Mouse (Mus musculus) brain, embryonic 14.5 days (tissue): ENCODE measurements at regions not wholly inside any gene's neighbourhood (a gene's known extent, or its start where the extent isn't known, plus 50 kb on each side); places are given as distances from the start of the nearest gene placed in this dataset.

Experiments
- CTCF ChIP-seq: fragments of 200-500 bp; IDR thresholded peaks from 2 replicates; pipeline ENCODE4 v1.5.1; 2012; ENCODE audit warnings: inconsistent platforms, mild to moderate bottlenecking, moderate library complexity, borderline replicate concordance; ENCODE audit not compliant: insufficient read depth, insufficient read length; ENCODE audit errors: extremely low read depth
- POLR2A ChIP-seq: fragments of 200-500 bp; IDR thresholded peaks from 2 replicates; pipeline ENCODE4 v1.6.1; 2012; ENCODE audit warnings: mild to moderate bottlenecking, inconsistent platforms, borderline replicate concordance; ENCODE audit not compliant: poor library complexity, insufficient read depth, insufficient read length, severe bottlenecking; ENCODE audit errors: extremely low read depth

DNA sequence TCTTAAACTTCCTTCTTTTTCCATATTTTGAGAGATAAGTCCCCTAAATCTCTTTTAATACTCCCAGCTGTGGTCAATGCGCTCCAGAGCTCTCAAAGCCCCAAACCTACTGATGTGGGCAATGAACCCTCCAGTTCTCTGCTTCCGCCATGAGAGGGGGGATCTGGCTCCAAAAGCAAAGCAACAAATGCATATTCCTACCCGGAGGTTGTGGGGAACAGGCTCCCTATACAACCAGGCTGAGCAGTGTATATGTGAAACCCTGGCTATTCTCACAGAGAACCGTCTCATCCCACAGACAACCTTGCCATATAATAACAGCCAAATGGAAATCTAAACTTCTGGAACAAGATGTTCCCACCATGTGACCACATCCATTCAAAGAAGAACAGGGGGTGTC lies 330.4 kb downstream of the Tns1 start:
- TF ChIP-seq POLR2A (no peak), CTCF (no peak)
